Mouse (Mus musculus): ENCODE results near the gene Rps6kc1. TPM values are rescaled to one million over a fixed set of nuclear protein-coding genes. Genes with fewer than 3 reads are reported as not detected.

The Rps6kc1 gene
- total and polyA plus RNA-seq, 3 experiments = 7.8 to 18.0 (median 12.5) TPM

DNA sequence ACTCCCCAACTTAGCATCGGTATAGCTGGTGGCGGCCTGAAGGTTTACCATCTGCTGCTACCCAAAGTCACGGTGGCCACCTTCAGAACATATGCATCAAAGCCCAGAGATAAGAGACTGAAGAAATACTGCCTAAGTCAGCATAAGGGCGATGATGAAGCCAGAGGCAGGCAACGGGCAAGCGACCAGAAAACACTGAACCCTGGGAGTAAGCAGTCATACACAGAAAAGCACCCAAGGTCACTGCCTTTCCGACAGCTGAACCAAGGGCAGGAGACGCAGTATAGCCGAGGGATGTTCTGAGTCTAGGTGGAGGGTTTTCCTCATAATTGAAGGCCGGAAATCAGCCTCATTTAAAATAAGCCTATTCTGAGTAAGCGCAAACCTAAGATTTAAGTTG lies 95.4 kb downstream of the Rps6kc1 start:
- Histone ChIP-seq H3K9ac (ENCODE audit: insufficient read depth, low read depth) (no peak overlapping the region), H3K9me3 (replicated peaks; ENCODE audit: low read length) (no peaks in the 10 kb centered on the region), H3K36me3 (replicated peaks in 1 of 2; ENCODE audit: control insufficient read depth in 1 of 2, insufficient read depth in 1 of 2, low read length in 1 of 2) (peaks cover 0 to 17% of the 10 kb centered on the region in 2 experiments), H3K79me2 (replicated peaks; ENCODE audit: control insufficient read depth, extremely low read depth, insufficient read depth, poor library complexity, severe bottlenecking) (no peaks in the 10 kb centered on the region), H3K27me3 (replicated peaks) (no peaks in the 10 kb centered on the region), H3K4me2 (ENCODE audit: insufficient read depth, low read depth, poor library complexity, severe bottlenecking) (no peak overlapping the region), H3K27ac (ENCODE audit: insufficient read depth, low read depth) (no peak overlapping the region), H3K4me3 (replicated peaks in 1 of 3; ENCODE audit: low read depth in 2 of 3, low read length in 2 of 3, poor library complexity in 1 of 3) (no peak overlapping the region), H3K4me1 (ENCODE audit: control insufficient read depth in 1 of 2, insufficient read depth in 2 of 2) (peaks cover 12 to 38% of the 10 kb centered on the region in 2 experiments)
- dilution Hi-C loops (cut with MboI; ENCODE audit: extremely low pct_ligation_motif_present, extremely low pct_unique_long_range_greater_than_20kb, low sequenced_read_pairs) (no loop called here), in situ Hi-C loops (cut with MboI; ENCODE audit: low pct_ligation_motif_present, low pct_unique_long_range_greater_than_20kb, low sequenced_read_pairs) (no loop called here)
- no peak for TF ChIP-seq TCF12 (IDR thresholded peaks at IDR 0.05; ENCODE audit: low read depth, low read length)
- TF ChIP-seq E2F4 (IDR thresholded peaks at IDR 0.05; ENCODE audit: insufficient replicate concordance, low read depth, low read length) = no peak
- no peak for TF ChIP-seq JUND (conservative IDR thresholded peaks at IDR 0.05; ENCODE audit: low read depth, low read length)
- no peak for TF ChIP-seq MYC (IDR thresholded peaks at IDR 0.05; ENCODE audit: low read depth, low read length)
- no peak for TF ChIP-seq ETS1 (conservative IDR thresholded peaks at IDR 0.05; ENCODE audit: low read depth, low read length)
- TF ChIP-seq MAX (IDR thresholded peaks at IDR 0.05; ENCODE audit: low read length) = no peak
- TF ChIP-seq BHLHE40 (IDR thresholded peaks at IDR 0.05; ENCODE audit: low read depth, low read length) = no peak
- TF ChIP-seq MAFK (IDR thresholded peaks at IDR 0.05; ENCODE audit: insufficient replicate concordance, low read length) = no peak
- no peak for TF ChIP-seq JUN (IDR thresholded peaks at IDR 0.05; ENCODE audit: insufficient read depth, low read depth, low read length)
- TF ChIP-seq ZC3H11A (IDR thresholded peaks at IDR 0.05; ENCODE audit: low read depth, low read length) = no peak
- no peak for TF ChIP-seq HCFC1 (IDR thresholded peaks at IDR 0.05; ENCODE audit: low read depth, low read length)
- no peak for TF ChIP-seq UBTF (IDR thresholded peaks at IDR 0.05; ENCODE audit: low read depth, low read length)
- no peak for TF ChIP-seq CHD2 (IDR thresholded peaks at IDR 0.05; ENCODE audit: low read length)
- TF ChIP-seq PAX5 (IDR thresholded peaks at IDR 0.05; ENCODE audit: low read length) = no peak
- TF ChIP-seq NELFE (IDR thresholded peaks at IDR 0.05; ENCODE audit: low read depth, low read length) = no peak
- TF ChIP-seq ZMIZ1 (IDR thresholded peaks at IDR 0.05; ENCODE audit: low read depth, low read length) = no peak
- no peak for TF ChIP-seq SIN3A (IDR thresholded peaks at IDR 0.05; ENCODE audit: low read length)
- no peak for TF ChIP-seq MEF2A (IDR thresholded peaks at IDR 0.05; ENCODE audit: borderline replicate concordance, low read depth, low read length)
- TF ChIP-seq SMC3 (IDR thresholded peaks at IDR 0.05; ENCODE audit: low read depth, low read length) = no peak
- DNase-seq (ENCODE audit: extremely low read depth) = no peak

DNA sequence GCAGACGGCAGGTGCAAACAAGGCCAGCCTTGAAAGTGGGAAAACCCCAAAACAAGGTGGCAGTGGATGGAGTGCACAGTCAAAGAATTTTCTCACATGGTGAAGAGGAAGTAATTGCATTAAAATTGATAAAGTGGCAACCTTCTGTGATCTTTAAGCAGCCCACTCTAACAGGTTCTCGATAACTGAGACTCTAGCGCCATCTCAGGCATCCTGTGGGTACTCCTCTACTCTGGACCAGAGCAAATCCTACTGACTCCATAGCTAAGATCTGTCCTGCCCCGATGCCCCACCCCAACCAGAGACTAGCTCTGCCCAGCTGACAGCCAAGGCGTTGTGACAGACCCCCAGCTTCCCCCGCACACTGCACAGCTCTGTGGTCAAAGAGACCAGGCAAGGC lies 101.2 kb downstream of the Rps6kc1 start:
- Histone ChIP-seq H3K9me3 (replicated peaks; ENCODE audit: low read length) (no peaks in the 10 kb centered on the region), H3K27me3 (replicated peaks) (no peaks in the 10 kb centered on the region), H3K4me1 (ENCODE audit: control insufficient read depth in 1 of 2, insufficient read depth in 2 of 2) (peaks cover 22 to 60% of the 10 kb centered on the region in 2 experiments), H3K4me2 (ENCODE audit: insufficient read depth, low read depth, poor library complexity, severe bottlenecking) (no peak overlapping the region), H3K4me3 (replicated peaks in 1 of 3; ENCODE audit: low read depth in 2 of 3, low read length in 2 of 3, poor library complexity in 1 of 3) (no peak overlapping the region), H3K36me3 (replicated peaks in 1 of 2; ENCODE audit: control insufficient read depth in 1 of 2, insufficient read depth in 1 of 2, low read length in 1 of 2) (peaks cover 9 to 28% of the 10 kb centered on the region in 2 experiments), H3K9ac (ENCODE audit: insufficient read depth, low read depth) (no peak overlapping the region), H3K79me2 (replicated peaks; ENCODE audit: control insufficient read depth, extremely low read depth, insufficient read depth, poor library complexity, severe bottlenecking) (no peaks in the 10 kb centered on the region), H3K27ac (ENCODE audit: insufficient read depth, low read depth) (no peak overlapping the region)
- dilution Hi-C loops (cut with MboI; ENCODE audit: extremely low pct_ligation_motif_present, extremely low pct_unique_long_range_greater_than_20kb, low sequenced_read_pairs) (no loop called here), in situ Hi-C loops (cut with MboI; ENCODE audit: low pct_ligation_motif_present, low pct_unique_long_range_greater_than_20kb, low sequenced_read_pairs) (no loop called here)
- peak; percentile 48 for DNase-seq (ENCODE audit: extremely low read depth)
- TF ChIP-seq IRF4 (IDR thresholded peaks at IDR 0.05; ENCODE audit: low read depth, low read length) = 0 out of 2 replicates have a peak, but pooled peaks have one; percentile 9
- peak; percentile 41; the same call in 1 of the 2 replicates for TF ChIP-seq TCF12 (IDR thresholded peaks at IDR 0.05; ENCODE audit: low read depth, low read length)
- peak; percentile 39; the same call in 1 of the 2 replicates for TF ChIP-seq EP300 (IDR thresholded peaks at IDR 0.05; ENCODE audit: low read length)
- TF ChIP-seq MYC (IDR thresholded peaks at IDR 0.05; ENCODE audit: low read depth, low read length) = 0 out of 2 replicates have a peak, but pooled peaks have one; percentile 42
- TF ChIP-seq CTCF (conservative IDR thresholded peaks at IDR 0.05 in 1 of 2, IDR thresholded peaks at IDR 0.05 in 1 of 2; ENCODE audit: low read depth in 2 of 2, low read length in 2 of 2) = peak in 1 of 2 experiments; percentile 52; a peak in 2 of 4 replicates
- no peak for TF ChIP-seq MXI1 (IDR thresholded peaks at IDR 0.05; ENCODE audit: low read depth, low read length)
- TF ChIP-seq RAD21 (IDR thresholded peaks at IDR 0.05; ENCODE audit: low read depth, low read length) = peak; percentile 49
- no peak for TF ChIP-seq NRF1 (IDR thresholded peaks at IDR 0.05; ENCODE audit: low read depth, low read length)

All from CH12.LX (cell line).